Mouse (Mus musculus) small intestine, adult 2 months (tissue): ENCODE data around the gene Tmem259. TPM values are rescaled to one million over a fixed set of nuclear protein-coding genes. Genes with fewer than 3 reads are reported as not detected.

Experiments used
- H3K27ac ChIP-seq: fragments of 200-500 bp; 2 replicates; pipeline ENCODE4 v1.5.1; 2012; ENCODE audit warnings: low read depth, low read length, control low read depth, inconsistent platforms; ENCODE audit not compliant: insufficient read depth
- H3K27me3 ChIP-seq: fragments of 200-500 bp; 2 replicates; pipeline ENCODE4 v1.6.1; 2012; ENCODE audit warnings: mild to moderate bottlenecking, moderate library complexity, low read length, inconsistent platforms; ENCODE audit not compliant: control insufficient read depth, insufficient read depth
- H3K36me3 ChIP-seq: fragments of 200-500 bp; 2 replicates; pipeline ENCODE4 v1.6.1; 2012; ENCODE audit warnings: mild to moderate bottlenecking, low read length, control low read depth, inconsistent platforms; ENCODE audit not compliant: control insufficient read depth, insufficient read depth
- H3K4me1 ChIP-seq: fragments of 200-500 bp; 2 replicates; pipeline ENCODE4 v1.6.1; 2012; ENCODE audit warnings: low read length, inconsistent platforms, mixed read lengths; ENCODE audit not compliant: control insufficient read depth, insufficient read depth, insufficient read length
- H3K4me3 ChIP-seq: fragments of 200-500 bp; 2 replicates; pipeline ENCODE4 v1.5.1; 2012; ENCODE audit warnings: low read depth, mild to moderate bottlenecking, control low read depth, inconsistent platforms, low read length, moderate library complexity
- CTCF ChIP-seq: fragments of 200-500 bp; IDR thresholded peaks from 2 replicates; pipeline ENCODE4 v1.5.1; 2012; ENCODE audit warnings: low read depth, mild to moderate bottlenecking, control low read depth, inconsistent platforms, low read length, moderate library complexity, mixed read lengths; ENCODE audit not compliant: insufficient replicate concordance, insufficient read length; ENCODE audit errors: extremely low read depth
- POLR2A ChIP-seq: fragments of 200-500 bp; IDR thresholded peaks from 2 replicates; pipeline ENCODE4 v1.6.1; 2012; ENCODE audit warnings: low read depth, mild to moderate bottlenecking, control low read depth, inconsistent platforms, low read length, moderate library complexity
- WGBS: fragments of 180-500 bp; shearing (Covaris S2); methylation state at CpG from one replicate; pipeline ENCODE4 v1.1.7; 2018; 5-methylcytosine and 5-hydroxymethylcytosine counted together
- polyA plus RNA-seq: library from polyadenylated mRNA; depleted of rRNA; stranded (reverse); fragments of >200 nt; gene quantifications from 2 replicates; pipeline ENCODE4 v1.2.3, GENCODE M21; 2012

Gene Tmem259
- polyA plus RNA-seq, 1 experiment: 441 TPM

DNA sequence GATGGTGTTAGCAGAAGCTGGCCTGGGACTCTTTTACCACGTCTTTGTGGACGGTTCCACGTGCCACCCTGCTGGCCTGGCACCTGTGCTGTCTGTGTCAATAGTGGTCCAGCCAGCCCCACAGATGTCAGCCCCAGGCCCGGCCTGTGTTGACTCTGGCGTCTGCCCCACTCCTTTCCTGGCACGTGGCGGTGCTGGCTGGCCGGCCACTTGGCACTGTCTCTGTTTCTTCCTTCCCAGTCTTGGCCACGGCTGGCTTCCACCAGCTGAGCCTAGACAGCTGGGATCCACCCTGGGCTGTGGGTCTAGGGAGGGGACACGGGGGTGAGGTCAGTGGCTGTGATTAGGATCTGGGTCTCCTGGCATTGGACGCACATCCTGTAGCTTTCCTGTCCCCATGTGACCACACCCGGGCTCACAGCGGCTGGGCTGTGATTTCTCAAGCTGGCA is 49.8 kb downstream of the Tmem259 start:
- Histone ChIP-seq H3K27me3 (no peaks in the 10 kb centered on the region), H3K4me3 (no peak overlapping the region), H3K27ac (no peak overlapping the region), H3K36me3 (0 out of 2 replicates have a peak, but pooled peaks cover 2% of the 10 kb centered on the region), H3K4me1 (peaks cover 44% of the 10 kb centered on the region)
- whole genome bisulfite sequencing: 8% methylated on average over 13 of the region's 13 CpGs
- TF ChIP-seq POLR2A: no peak
- TF ChIP-seq CTCF: no peak

DNA sequence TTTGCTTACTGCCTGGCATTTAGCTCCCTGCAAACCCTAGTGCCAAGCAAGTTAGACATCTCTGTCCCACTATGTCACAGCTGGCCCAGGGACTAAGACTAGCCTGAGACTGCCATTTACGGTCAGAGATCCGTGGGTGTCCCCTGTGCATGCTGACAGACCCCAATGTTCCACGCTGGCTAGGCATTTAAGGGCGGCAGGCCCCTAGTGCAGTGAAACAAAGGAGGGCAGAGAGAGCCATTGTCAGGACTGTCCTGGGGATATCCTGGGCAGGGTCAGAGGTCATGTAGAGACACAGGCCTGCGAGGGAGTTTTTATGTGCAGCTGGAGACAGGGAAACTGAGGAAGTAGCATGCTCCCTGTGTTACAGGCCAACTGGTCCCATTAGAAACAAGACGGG is 50.3 kb downstream of the Tmem259 start:
- H3K27ac ChIP-seq: no peak overlapping the region
- WGBS: 63% methylated on average over 6 of the region's 6 CpGs

DNA sequence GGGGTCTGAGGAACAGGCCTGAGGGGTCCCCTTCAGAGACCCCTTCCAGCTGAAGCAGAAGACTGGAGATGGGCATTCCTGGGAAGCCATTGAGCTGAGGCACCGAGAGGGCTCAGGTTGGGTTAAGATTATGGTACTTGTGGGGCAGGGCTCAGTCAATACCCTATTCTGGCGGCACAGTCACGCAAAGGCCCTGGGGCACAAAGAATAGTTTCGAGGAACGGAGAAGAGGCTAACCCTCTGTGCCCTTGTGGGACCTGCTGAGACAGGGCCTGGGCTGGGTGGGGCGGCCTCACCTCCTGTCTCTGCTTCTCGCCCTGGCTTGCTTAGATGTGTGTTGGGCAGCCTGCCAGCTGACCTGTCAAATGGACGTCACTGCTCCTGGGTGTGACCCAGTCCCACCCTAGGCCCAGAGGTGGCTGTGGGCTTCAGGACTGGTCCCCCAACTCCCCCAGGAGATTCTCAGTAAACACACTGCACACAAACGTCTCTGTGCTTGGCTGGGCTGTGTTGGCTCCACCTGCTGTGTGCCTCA is 50.9 kb downstream of the Tmem259 start:
- H3K27ac ChIP-seq: no peak overlapping the region
- peaks cover 44% of the 10 kb centered on the region for H3K4me1 ChIP-seq
- no peak overlapping the region for H3K4me3 ChIP-seq
- TF ChIP-seq POLR2A (no peak), CTCF (no peak)
- H3K27me3 ChIP-seq: peaks cover 1% of the 10 kb centered on the region; the same call in 1 of the 2 replicates
- 59% methylated on average over 9 of the region's 9 CpGs for WGBS
- 0 out of 2 replicates have a peak, but pooled peaks cover 2% of the 10 kb centered on the region for H3K36me3 ChIP-seq

More for the DNA sequence above, 50.3 kb downstream of the Tmem259 start:
- H3K27me3 ChIP-seq: no peaks in the 10 kb centered on the region; the same call in 1 of the 2 replicates
- peaks cover 44% of the 10 kb centered on the region for H3K4me1 ChIP-seq
- 0 out of 2 replicates have a peak, but pooled peaks cover 2% of the 10 kb centered on the region for H3K36me3 ChIP-seq
- H3K4me3 ChIP-seq: no peak overlapping the region
- TF ChIP-seq POLR2A: no peak
- no peak for TF ChIP-seq CTCF

DNA sequence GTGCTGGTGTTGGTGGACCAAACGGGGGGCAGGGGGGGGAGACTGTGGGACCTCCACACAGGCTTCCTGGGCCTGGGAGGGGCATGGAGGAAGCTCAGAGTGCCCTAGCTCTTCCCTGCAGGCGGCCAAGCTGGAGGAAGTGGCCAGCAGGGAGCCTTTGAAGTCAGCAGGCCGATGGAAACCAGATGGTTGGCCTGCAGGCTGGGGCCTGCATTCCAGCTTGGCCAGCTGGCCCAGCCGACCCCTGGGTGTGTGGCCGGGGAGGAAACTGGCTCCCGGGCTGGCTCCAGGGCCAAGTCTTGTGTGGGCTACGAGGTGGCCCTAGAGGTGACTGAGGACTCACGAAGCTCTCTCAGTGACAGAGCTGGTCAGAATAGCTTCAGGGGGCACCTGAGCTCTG is 51.4 kb downstream of the Tmem259 start:
- TF ChIP-seq CTCF: no peak
- no peak for TF ChIP-seq POLR2A
- H3K27ac ChIP-seq: 0 out of 2 replicates have a peak overlapping the region, but pooled peaks have one; percentile 18
- 59% methylated on average over 8 of the region's 8 CpGs for WGBS
- H3K36me3 ChIP-seq: 0 out of 2 replicates have a peak, but pooled peaks cover 2% of the 10 kb centered on the region
- peaks cover 6% of the 10 kb centered on the region for H3K27me3 ChIP-seq
- H3K4me3 ChIP-seq: no peak overlapping the region
- H3K4me1 ChIP-seq: peaks cover 42% of the 10 kb centered on the region

DNA sequence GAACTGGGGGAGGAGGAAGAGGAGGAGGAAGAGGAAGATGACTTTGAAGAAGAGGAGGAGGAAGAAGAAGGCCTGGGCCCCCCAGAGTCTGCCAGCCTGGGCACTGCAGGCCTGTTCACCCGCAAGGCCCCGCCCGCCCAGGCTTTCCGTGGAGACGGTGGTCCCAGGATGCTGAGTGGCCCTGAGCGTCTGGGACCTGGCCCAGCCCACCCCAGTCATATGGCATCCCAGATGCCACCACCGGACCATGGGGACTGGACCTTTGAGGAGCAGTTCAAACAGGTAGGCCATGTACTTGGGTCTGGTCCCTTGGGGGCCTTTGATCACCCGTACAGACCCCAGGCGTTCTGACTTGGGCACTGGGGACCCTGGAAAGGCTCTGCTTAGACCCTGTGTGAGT is 52.3 kb downstream of the Tmem259 start:
- WGBS: 87% methylated on average over 9 of the region's 9 CpGs
- H3K27ac ChIP-seq: no peak overlapping the region
- peaks cover 6% of the 10 kb centered on the region for H3K27me3 ChIP-seq
- no peak overlapping the region for H3K4me3 ChIP-seq
- 0 out of 2 replicates have a peak, but pooled peaks cover 2% of the 10 kb centered on the region for H3K36me3 ChIP-seq
- no peak for TF ChIP-seq CTCF
- TF ChIP-seq POLR2A: no peak
- peaks cover 33% of the 10 kb centered on the region for H3K4me1 ChIP-seq

DNA sequence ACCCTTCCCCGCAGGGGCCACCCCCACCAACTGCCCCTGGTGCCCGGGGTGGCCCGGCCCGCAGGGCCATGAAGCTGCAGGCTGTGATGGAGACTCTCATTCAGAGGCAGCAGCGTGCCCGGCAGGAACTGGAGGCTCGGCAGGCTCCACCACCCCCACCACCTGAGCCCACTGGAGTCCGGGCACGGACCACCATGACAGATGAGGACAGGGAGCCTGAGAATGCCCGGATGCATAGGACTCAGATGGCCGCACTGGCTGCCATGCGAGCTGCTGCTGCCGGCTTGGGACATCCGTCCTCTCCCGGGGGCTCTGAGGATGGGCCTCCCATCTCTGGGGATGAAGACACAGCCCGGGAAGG is 53.3 kb downstream of the Tmem259 start:
- WGBS: 92% methylated on average over 16 of the region's 16 CpGs

DNA sequence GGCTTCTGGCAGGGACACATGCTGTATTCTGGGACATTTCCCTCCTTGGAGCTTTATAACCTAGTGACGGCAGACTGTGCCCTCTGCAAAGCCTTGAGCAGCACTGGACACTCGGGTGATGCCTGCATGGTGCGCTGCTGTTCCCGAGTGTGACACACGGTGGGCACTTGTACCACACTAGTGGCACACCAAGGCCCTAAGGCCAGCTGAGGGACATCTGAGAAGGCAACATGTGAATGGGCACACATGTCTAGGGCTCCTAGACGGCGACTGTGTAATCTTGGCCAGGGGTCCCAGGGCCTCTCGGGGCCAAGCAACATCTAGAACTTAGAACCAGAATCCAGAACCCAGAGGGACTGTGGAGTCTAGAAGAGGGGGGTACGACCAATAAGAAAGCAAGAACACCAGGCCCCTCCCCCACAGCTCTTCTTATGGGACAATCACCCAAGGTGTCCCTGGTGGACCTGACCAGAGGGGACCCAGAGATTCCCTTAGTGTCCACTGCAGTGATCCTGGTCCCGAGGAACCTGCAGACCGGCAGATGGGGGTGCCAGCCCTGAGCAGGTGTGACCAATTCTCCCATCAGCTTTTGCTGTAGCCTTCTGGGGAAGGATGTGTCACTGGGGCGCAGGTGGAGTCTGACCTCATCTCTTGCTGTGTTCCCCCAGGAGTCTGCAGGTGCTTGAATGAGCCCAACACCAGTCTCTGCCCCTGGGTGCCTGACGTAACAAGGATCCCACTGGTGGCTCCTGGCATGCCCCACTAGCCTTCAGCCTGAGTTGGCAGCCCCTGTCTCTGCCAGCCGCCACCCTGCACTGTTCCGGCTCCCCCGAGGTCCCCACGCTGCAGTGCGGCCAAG is 53.9 kb downstream of the Tmem259 start:
- 77% methylated on average over 18 of the region's 18 CpGs for WGBS

More for the DNA sequence above, 53.3 kb downstream of the Tmem259 start:
- Histone ChIP-seq H3K4me3 (no peak overlapping the region), H3K36me3 (0 out of 2 replicates have a peak, but pooled peaks cover 2% of the 10 kb centered on the region), H3K4me1 (peaks cover 31% of the 10 kb centered on the region), H3K27ac (no peak overlapping the region), H3K27me3 (peaks cover 6% of the 10 kb centered on the region)
- TF ChIP-seq CTCF (no peak), POLR2A (no peak)

More for the DNA sequence above, 53.9 kb downstream of the Tmem259 start:
- Histone ChIP-seq H3K36me3 (0 out of 2 replicates have a peak, but pooled peaks cover 2% of the 10 kb centered on the region), H3K27ac (no peak overlapping the region), H3K27me3 (peaks cover 6% of the 10 kb centered on the region), H3K4me3 (no peak overlapping the region), H3K4me1 (peaks cover 30% of the 10 kb centered on the region)
- TF ChIP-seq CTCF: no peak
- no peak for TF ChIP-seq POLR2A
